Mouse (Mus musculus) skeletal muscle tissue, adult 2 months (tissue): ENCODE measurements at regions not wholly inside any gene's neighbourhood (a gene's known extent, or its start where the extent isn't known, plus 50 kb on each side); places are given as distances from the start of the nearest gene placed in this dataset.

Experiments used
- DNase-seq: peaks from one replicate; pipeline ENCODE4 v3.0.0-alpha.2; 2012; ENCODE audit warnings: low read depth, low spot score

DNA sequence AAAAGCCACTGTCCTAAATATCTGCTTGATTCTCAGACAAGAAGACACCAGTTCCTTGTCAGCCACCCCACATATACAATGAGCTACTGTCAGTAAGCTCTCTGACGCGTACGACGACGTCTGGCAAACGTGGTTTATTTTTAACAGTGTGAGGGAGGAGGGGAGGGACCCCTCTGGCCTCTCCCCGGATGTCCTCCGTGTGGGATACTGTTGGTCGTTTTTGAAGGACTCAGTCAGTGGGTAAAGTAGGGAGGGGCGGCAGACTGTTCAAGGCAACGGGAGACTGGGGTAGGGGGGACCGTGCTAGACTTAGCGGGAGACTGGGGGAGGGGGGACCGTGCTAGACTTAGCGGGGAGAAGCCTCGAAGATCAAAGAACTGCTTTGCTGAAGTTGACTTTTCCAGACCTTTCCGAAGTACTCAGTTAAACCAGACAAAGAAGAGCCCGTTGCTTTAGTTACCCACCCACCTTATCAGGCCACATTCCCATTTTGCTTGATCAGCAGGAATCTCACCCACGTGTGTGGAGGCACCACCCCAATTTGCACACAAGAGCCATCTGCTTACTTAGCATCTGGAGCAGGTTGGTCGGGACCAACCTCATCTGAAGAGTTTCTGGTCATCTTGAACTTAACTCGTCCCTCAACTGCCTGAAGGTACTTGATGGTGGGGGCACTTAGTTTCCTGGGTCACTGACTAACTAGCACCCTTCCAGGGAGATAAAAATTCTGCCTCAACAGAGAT, 92.6 kb upstream of the Mark1 start:
- DNase-seq = no peak

DNA sequence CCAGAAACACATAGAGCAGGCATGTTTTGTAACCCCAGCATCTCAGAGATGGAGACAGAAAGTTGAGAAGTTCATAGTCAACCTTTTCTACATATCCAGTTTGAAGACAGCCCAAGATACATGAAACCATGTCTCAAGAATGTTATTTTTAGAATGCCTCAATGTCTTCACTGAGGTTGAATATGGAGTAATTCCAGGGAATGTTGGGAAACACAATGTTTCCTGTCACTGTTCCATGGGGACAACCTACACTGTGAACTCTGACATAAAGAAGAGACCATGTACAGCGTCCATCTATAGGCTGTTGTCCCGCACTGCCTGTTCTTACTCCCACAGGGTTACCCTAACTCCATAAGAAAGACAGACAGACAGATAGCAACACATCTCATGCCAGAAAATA, 89.8 kb upstream of the Mark1 start:
- DNase-seq = no peak

DNA sequence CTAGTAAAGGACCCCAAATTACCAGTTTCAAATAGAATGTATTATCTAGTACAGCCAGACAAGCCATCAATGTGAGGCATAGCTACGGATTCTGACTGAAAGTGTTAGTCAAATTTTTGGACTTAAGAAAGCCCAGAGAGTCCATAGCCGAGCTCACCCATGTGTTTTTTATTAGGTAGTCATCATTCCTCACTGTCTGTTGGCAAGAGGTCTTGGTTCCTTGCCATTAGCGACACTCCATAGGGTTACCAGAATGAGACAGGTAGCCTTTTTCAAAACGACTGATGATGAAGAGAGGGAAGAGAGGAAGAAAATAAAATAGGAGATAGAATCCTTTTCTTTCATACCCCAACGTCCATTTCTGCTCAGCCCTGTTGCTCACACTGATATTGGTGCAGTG, 83.8 kb upstream of the Mark1 start:
- DNase-seq = no peak

DNA sequence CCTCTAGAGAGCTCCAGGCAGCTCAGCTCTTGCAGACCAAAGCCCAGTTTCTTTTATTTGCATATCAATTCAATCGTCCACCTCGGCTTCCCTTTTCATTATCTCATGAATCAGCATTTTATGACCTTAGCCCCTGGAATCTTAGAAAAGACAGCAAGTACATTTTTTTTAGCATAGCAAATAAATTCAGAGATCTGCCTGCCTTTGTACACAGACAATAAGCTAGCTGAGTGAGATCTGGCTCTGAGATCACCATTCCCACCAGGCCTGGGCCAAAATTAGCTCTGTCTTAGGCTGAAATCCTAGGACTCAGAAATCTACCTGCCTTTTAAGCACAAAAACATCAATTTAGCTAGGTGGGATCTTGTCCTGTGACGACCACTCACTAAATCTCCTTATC, 80.7 kb upstream of the Mark1 start:
- no peak for DNase-seq

DNA sequence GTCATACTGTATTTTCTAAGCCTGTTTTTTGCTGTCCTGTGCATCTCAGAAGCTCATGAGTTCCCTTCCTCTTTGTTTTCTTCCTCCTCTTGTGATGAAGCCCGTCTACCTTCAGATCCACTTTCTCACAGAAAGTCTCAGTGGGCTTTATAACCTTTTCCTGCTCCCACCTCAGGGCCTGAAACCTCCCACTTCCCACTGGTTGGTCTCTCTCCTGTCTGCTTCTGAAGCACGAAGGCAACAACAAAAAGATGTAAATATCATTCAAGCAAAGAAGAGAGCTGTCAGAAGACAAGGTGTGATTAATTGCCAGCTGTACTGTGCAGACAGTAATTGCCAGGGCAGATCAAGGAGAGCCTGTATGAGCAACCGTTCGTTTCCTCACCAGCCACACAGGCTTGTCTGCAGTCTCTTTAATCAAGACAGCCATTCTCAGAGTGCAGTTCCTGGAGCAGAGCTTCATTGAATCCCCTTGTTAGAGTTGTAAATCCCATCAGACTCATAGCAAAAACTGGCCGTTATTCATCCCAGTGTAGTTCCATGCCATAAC, 80.0 kb upstream of the Mark1 start:
- DNase-seq = no peak

DNA sequence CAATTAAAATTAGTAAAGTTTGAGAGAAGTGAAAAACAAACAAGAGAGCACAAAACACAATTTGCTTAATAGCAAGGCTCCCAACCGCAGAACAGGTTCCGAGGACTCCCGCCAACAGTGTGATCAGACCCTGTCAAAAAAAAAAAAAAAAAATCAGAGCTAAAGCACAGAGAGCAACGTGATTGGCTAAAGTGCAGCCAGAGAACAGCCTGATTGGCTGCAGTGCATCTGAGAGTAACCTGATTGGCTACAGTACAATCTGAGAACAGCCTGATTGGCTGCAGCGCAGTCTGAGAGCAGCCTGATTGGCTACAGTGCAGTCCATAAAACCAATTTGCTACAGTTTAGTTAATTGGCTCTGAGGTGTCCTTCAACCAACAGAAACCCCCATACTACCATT, 74.6 kb upstream of the Mark1 start:
- DNase-seq = no peak

DNA sequence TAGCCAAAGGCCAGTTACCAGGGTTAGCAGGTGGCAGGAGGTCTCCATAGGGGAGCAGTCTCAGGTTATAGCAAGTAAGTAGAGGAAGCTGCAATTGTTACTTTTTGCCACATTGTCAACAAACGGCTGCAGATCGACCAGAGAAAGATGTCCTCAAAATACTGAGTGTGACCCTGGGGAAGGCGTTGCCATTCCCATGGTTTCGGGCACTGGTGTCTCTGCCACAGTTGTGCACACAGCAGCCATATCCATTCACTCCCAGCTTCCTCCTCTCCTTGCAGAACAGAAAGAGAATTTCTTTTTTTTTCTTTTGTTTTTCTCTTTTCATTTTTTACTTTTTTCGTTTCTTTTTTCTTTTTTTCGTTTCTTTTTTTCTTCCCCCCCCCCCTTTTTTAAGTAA, 73.4 kb upstream of the Mark1 start:
- no peak for DNase-seq

DNA sequence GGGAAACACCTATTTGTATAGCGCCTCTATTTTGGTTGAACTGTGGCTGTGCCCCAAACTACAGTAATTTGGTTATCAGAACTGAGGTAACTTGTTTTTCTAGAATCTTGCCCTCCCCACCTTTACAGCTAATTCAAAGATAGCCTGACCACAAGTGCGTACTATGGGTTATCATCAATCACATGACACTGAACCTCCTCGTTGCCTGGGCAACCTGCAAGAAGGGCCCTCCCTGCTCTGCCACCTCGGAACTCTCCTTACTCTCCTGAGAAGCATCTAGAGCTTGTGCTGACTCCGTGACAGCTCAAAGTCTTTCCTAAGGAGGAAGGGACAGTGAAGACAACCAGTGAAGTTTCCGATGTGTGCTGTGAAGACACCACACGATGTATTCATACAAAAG, 72.2 kb upstream of the Mark1 start:
- DNase-seq = no peak

DNA sequence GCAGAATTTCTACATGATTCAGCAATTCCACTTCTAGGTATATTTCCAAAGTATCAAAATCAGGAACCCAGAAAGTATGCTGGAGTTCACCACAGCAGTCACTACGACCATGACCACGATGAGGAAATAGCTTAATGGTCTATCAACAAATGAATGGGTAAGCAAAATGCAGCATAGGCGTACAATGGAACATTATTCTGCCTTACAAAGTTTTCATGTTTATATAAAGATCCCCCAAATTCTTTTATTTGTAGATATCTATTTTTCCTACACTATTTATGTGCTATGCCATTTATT, 71.4 kb upstream of the Mark1 start:
- no peak for DNase-seq

DNA sequence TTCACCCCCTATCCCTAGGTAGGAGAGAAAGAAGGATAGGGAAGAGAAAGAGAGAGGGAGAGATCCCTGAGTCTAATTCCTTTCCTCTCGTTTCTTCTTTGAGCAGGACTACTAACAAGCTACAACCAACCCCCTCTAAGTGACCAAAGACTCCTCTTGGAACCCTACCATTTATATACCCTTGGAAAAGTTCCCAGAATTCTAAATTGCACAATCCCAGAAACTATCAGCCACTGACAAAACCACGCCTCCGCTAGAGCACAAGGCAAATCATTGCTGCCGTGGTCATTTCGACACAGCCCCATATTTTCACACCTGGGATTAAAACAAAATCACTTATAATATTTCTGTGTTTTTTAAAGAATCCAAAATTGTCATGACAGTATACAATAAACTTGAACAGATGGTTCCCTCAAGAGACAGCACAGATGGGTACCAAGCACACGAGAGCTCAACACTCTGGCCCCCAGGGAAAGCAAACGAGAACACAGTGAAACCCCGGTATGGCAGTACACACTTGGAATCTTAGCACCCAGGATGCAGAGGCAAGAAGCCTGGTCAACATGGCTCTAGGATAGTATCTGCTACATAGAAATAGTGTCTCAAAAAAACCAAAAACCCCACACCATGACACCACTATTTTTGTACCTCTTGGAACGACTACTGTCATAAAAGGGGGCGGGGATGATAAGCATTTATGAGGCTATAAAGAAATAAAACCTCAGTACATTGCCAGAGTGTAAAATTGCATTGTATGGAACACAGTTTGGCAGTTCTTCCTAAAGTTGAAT, 70.9 kb upstream of the Mark1 start:
- peak; percentile 26 for DNase-seq

DNA sequence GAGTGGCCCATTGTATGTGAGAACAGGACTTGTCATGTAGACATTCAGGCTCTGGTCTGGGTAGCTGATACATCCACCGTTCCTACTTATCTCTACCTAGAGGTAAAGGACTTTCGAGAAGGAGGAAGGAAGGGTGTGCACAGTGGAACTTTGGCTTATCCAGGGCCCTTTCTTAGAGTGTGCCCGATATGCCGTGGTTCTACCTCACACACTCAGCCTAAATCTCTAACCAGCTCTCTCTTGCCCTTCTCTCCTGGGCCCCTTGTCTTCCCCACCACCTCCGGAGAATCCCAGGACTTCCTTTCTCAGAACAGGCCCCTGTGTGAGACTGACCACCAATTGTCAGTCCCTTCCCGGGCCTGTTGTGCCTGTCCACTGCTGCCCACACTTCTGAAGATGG, 68.8 kb upstream of the Mark1 start:
- DNase-seq = no peak

DNA sequence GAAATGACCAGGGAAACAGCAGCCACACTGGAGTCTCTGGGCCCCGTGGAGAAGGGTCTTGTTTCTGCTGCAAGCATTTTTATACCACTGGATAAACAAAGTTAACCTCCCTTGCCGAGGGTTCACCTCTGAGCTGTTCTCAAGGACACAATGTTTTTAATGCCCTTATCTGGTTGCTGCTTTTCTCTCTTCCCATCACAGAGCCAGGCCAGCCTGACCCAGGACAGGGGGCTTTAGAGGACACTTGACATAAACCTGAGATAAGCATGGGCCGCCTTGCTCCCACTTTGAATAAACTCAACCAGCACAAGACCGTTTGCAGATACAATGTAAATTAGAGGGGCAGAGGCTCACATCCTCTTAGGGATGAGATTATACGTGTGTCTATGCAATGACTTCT, 68.3 kb upstream of the Mark1 start:
- no peak for DNase-seq

DNA sequence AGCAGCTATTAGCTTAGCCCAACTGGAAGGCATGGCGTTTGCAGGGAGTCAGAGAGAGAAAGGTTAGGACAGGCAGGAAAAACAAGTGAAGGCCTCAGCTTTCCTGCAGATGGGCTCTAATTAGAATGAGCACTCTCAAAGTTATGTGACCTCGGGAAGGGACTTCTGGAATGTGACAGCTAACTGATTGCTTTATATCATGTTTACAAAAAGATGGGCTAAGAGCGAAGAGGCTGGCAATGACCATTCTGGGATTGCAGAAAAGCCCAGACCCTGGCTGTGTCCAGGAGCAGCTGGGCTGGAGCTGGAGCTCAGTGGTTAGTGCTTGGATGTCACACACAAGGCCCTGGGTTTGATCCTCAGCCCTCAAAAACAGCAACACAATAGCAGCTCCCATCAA, 65.7 kb upstream of the Mark1 start:
- no peak for DNase-seq

DNA sequence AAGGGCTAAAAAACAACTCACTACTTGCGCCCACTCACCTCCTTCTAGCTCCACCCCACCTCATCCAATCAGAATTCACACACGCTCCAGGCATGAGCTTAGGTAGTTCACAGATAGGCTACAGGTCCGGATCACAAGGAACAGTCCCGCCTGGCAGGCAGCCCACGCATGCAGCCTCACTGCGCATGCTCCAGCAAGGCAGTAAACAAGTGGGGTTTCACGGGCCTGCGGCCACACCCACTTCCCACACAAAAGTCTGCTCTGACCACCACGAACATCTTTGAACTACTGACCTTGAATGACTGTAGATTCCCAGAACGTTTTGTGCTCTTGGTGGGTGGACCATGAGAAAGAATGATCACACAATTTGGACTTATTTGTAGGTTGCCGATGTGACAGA, 62.7 kb upstream of the Mark1 start:
- no peak for DNase-seq

DNA sequence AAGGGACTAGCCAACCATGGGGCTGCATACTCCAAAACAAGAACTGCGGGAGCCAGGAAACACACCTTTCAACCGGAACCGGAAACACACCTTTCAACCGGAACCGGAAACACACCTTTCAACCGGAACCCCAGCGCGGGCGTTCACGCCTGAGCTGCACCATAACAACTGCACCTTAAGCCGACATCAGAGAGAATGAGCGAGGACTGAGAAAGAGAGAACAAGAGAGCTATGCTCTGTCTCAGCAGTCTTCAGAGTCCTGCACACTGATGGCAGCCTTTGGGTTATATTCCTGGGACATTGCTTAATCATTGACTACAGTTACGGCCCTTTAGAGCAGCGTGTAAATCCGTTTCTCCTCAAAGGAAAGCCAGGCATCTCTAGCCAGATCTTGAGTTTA, 58.1 kb upstream of the Mark1 start:
- DNase-seq = no peak

DNA sequence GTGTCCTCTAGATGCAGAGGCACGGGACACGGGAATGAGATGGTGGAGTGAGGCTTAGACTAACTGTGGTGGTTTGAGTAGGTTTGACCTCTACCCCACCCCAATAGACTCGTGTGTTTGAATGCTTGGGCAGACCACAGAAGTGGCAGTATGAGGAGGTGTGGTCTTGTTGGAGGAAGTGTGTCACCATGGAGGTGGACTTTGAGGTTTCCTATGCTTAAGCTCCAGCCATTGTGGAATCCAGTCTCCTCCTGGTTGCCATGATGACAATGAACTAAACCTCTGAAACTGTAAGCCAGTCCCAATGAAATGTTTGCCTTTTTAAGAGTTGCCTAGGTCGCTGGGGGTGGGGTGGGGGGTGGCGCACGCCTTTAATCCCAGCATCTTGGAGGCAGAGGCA, 53.3 kb upstream of the Mark1 start:
- DNase-seq = no peak

DNA sequence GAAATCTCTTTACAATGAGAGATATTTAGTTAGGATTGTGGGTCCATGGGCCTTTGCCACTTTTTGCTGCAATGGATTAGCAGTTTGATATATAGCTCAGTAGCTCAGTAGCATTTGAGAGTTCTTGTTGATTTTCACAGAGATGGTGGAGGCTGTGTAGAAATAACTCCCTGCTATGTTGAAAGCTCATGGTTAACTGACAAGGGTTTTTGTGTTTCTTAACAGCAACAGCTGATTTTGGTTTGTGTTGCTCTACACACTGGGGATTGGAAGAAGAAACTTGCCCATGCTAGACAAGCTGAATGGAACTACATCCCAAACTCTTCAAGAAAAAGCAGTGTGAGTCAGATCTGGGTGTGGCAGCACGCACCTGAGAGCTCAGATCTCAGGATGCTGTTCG, 50.6 kb upstream of the Mark1 start:
- DNase-seq = no peak
